Mouse (Mus musculus) G1E (cell line): ENCODE data around the gene Akain1. TPM values are rescaled to one million over a fixed set of nuclear protein-coding genes. Genes with fewer than 3 reads are reported as not detected.

Source experiments
- ATAC-seq: 2 replicates; pipeline ENCODE4 v1.8.0; 2016; ENCODE audit warnings: mild to moderate bottlenecking; ENCODE audit not compliant: insufficient number of reproducible peaks, poor library complexity, low FRiP score, severe bottlenecking; ENCODE audit errors: extremely low read depth
- DNase-seq: peaks from one replicate; pipeline ENCODE4 v3.0.0; 2012; ENCODE audit warnings: low spot score
- H3K27me3 ChIP-seq: 2 replicates; pipeline ENCODE4 v1.6.1; 2012; ENCODE audit warnings: mild to moderate bottlenecking, low read length, inconsistent platforms; ENCODE audit not compliant: insufficient read depth
- H3K36me3 ChIP-seq: replicated peaks from 2 replicates; pipeline ENCODE3; 2012; ENCODE audit warnings: mild to moderate bottlenecking, inconsistent platforms
- H3K4me1 ChIP-seq: 2 replicates; pipeline ENCODE4 v1.6.1; 2012; ENCODE audit warnings: low read depth, low read length, inconsistent platforms, mixed read lengths; ENCODE audit not compliant: insufficient read depth
- H3K4me3 ChIP-seq: 2 replicates; pipeline ENCODE4 v1.5.1; 2012; ENCODE audit warnings: low read depth, mild to moderate bottlenecking, inconsistent platforms, low read length, moderate library complexity, mixed read lengths
- H3K9me3 ChIP-seq: replicated peaks from 2 replicates; pipeline ENCODE4 v1.6.1; 2012; ENCODE audit warnings: inconsistent platforms
- CTCF ChIP-seq: IDR thresholded peaks from 2 replicates; pipeline ENCODE4 v1.5.1; 2012; ENCODE audit warnings: low read depth, low read length, inconsistent platforms, mixed read lengths
- GATA1 ChIP-seq: IDR thresholded peaks from 2 replicates; pipeline ENCODE4 v1.6.1; 2012; ENCODE audit warnings: borderline replicate concordance, low read length, inconsistent platforms, mixed read lengths
- GATA2 ChIP-seq: IDR thresholded peaks from 2 replicates; pipeline ENCODE4 v1.6.1; 2012; ENCODE audit warnings: low read depth, low read length, inconsistent platforms, borderline replicate concordance
- POLR2AphosphoS5 ChIP-seq: IDR thresholded peaks from 2 replicates; pipeline ENCODE4 v1.6.1; 2012; ENCODE audit warnings: low read depth, low read length, inconsistent platforms; ENCODE audit not compliant: insufficient replicate concordance
- TAL1 ChIP-seq: conservative IDR thresholded peaks from 2 replicates; pipeline ENCODE4 v1.6.1; 2012; ENCODE audit warnings: low read depth, low read length, inconsistent platforms, mixed read lengths
- polyA plus RNA-seq: library from polyadenylated mRNA; stranded (reverse); fragments of >175 nt; gene quantifications from 2 replicates; pipeline ENCODE4 v1.2.3, GENCODE M21; 2012
- total RNA-seq, 2 experiments: library from RNA; stranded (forward) in 1 of 2; stranded (reverse) in 1 of 2; fragments of 200-1000 nt in 1 of 2; fragments of >200 nt in 1 of 2; fragmentation: Nextera tagmentation in 1 of 2; gene quantifications; 2 replicates each; pipeline ENCODE4 v1.2.3; 2014 to 2017

Akain1 gene
- total and polyA plus RNA-seq, 3 experiments, result 0.16 TPM; not detected in 2

- no peak for TF ChIP-seq GATA1
- no peak for TF ChIP-seq CTCF
- TF ChIP-seq POLR2AphosphoS5, result no peak
- TF ChIP-seq TAL1, result no peak
- Histone ChIP-seq H3K9me3 (no peaks in the 10 kb centered on the region), H3K27me3 (no peaks in the 10 kb centered on the region), H3K4me3 (peak overlapping the region; percentile 91), H3K4me1 (peaks cover 16% of the 10 kb centered on the region; the same call in 1 of the 2 replicates), H3K36me3 (peaks cover 7% of the 10 kb centered on the region)
- DNase-seq, result peak; percentile 91
- ATAC-seq, result peak; percentile 87
Measured at GRCm38 (mm10) chr17:69416920-69417661, 22.0 kb upstream of the Akain1 start.

DNA sequence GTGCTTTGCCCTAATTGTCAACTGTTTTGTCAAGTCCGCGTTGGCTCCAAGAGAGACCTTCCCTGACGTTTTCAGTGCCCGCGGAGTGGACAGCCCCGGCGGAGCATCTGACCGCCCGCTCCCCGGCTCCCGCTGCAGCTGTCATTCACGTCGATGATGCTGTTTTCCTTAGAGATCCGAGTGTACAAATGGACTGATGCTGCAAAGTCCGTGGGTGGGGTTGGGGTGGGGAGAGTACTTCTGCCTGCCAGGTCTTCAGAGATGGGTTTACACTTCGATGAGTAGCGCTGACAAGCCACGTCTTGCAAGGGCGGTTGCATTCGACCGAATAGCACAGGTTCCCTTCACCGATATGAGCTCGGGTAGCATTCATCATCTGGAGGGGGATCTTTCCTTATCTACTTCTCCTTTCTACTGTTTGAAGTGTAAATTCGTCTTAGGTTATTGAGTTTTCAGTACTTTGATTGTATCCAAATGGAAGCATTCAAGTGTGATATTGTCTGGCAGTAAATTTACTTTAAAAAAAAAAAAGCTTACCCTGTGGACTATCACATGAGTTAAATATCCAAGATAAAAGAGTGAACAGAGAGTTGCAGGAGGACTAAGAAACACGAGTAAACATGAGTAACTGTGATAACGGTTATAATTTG lies 21.3 kb upstream of the Akain1 start:
- H3K36me3 ChIP-seq, result peaks cover 7% of the 10 kb centered on the region
- ATAC-seq (no peak), DNase-seq (no peak)
- H3K9me3 ChIP-seq, result no peaks in the 10 kb centered on the region
- H3K4me3 ChIP-seq, result peak overlapping the region; percentile 91
- H3K4me1 ChIP-seq, result peaks cover 20% of the 10 kb centered on the region
- TF ChIP-seq POLR2AphosphoS5, result no peak
- no peak for TF ChIP-seq TAL1
- no peak for TF ChIP-seq GATA1
- no peak for TF ChIP-seq GATA2
- TF ChIP-seq CTCF, result no peak
- no peaks in the 10 kb centered on the region for H3K27me3 ChIP-seq

GRCm38 (mm10) chr17:69421592-69421991 lies 17.5 kb upstream of the Akain1 start:
- Histone ChIP-seq H3K4me1 (peaks cover 17% of the 10 kb centered on the region), H3K4me3 (no peak overlapping the region), H3K36me3 (peaks cover 13% of the 10 kb centered on the region), H3K27me3 (no peaks in the 10 kb centered on the region), H3K9me3 (no peaks in the 10 kb centered on the region)
- ATAC-seq, result peak; percentile 18; the same call in 1 of the 2 replicates
- no peak for DNase-seq
- TF ChIP-seq TAL1 (no peak), GATA1 (no peak), POLR2AphosphoS5 (no peak), GATA2 (no peak), CTCF (no peak)

DNA sequence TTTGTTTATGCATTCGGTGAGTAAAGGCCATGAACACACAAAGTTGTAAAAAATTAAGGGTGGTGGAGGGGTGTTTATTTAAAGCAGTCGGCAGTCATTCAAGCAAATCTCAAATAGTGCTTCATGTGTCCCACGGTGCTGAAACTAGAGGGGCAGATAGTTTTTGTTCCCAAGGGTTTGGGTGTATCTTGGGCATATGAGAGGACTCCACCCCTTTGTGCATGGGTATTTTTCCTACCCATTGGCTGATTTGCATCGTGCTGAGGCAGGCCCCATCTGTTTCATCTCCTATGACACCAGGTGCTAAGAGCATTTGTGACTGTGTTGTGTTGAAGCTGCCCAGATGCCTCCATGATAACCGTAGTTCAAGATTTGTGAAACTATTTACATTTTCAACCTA lies 1.3 kb upstream of the Akain1 start:
- ATAC-seq (no peak), DNase-seq (no peak)
- no peaks in the 10 kb centered on the region for H3K36me3 ChIP-seq
- peaks cover 27% of the 10 kb centered on the region for H3K9me3 ChIP-seq
- TF ChIP-seq GATA2 (no peak), POLR2AphosphoS5 (no peak), TAL1 (no peak), GATA1 (no peak), CTCF (no peak)
- no peak overlapping the region for H3K4me3 ChIP-seq
- no peaks in the 10 kb centered on the region for H3K4me1 ChIP-seq
- no peaks in the 10 kb centered on the region for H3K27me3 ChIP-seq

GRCm38 (mm10) chr17:69438486-69438885 lies 640 bp upstream of the Akain1 start:
- no peak for DNase-seq
- H3K4me1 ChIP-seq, result no peaks in the 10 kb centered on the region
- H3K9me3 ChIP-seq, result peaks cover 27% of the 10 kb centered on the region
- H3K36me3 ChIP-seq, result no peaks in the 10 kb centered on the region
- no peak overlapping the region for H3K4me3 ChIP-seq
- no peak for ATAC-seq
- H3K27me3 ChIP-seq, result no peaks in the 10 kb centered on the region
- TF ChIP-seq GATA1 (no peak), POLR2AphosphoS5 (no peak), GATA2 (no peak), CTCF (no peak), TAL1 (no peak)

DNA sequence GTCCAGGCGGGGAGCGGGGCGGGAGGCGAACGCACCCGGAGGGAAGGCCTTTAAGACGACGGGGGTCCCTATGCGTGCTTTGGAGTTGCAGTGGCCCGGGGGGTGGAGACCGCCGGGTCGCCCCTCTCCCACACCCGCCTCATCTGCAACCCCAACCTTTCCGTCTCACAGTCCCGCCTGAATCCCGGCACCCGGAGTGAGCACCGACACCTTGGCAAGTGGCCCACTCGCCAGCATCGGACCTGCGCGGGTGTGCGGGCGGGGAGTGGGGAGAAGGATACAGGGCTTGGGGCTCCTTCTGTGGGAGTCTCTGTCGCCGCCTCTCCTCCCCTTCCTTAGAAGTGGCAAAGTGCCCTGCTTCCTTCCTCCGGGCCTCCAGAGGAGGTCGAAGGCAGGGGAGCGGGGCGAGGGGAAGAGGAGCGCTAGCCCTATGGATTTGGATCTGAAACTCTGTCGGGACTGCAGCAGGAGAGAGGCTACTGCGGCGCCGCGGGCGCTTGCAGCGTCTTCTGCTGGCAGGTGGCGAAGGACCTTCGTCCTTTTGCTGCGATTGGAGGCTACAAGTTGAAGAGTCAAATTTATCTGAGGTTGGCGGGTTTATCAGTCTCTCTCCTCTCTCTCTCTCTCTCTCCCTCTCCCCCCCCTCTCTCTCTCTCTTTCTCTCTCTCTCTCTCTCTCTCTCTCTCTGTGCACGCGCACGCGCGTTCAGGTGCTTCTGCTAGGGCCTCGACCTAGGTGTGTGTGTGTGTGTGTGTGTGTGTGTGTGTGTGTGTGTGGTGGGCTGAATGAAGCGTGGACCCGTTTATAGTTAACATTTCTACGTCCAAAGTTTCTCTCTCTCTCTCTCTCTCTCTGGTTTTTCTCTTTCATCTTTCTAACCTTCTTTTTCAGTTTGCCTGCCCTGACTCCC lies 700 bp downstream of the Akain1 start:
- no peaks in the 10 kb centered on the region for H3K36me3 ChIP-seq
- H3K27me3 ChIP-seq, result no peaks in the 10 kb centered on the region
- no peak for ATAC-seq
- no peak for DNase-seq
- H3K9me3 ChIP-seq, result peaks cover 23% of the 10 kb centered on the region
- TF ChIP-seq GATA2 (no peak), TAL1 (no peak), POLR2AphosphoS5 (no peak), CTCF (no peak), GATA1 (no peak)
- no peaks in the 10 kb centered on the region for H3K4me1 ChIP-seq
- H3K4me3 ChIP-seq, result no peak overlapping the region
